26 mouse cellular contexts compared by ENCODE assay signal in genomic region chr2:17301379-17301778, GRCm38 (mm10).
A peak's percentile ranks its signal among the peaks of the same experiment; 100 is the strongest.
DNase-seq lines count a peak whose midpoint lies in the region; ATAC-seq and TF ChIP-seq lines count a peak whose summit lies in the region.
"Had no signal": no experiment of that assay in that cellular context is flagged by ENCODE, and none has a peak within 500 bp of the region (broad histone marks: within the 10 kb centered on the region; RNA-seq: fewer than 3 reads in every experiment).

No protein-coding gene starts in this region.

- ATAC-seq in lung, postnatal 0 days = peak; percentile 71
- ATAC-seq: forebrain, embryonic 13.5 days; forebrain, embryonic 16.5 days; hindbrain, postnatal 0 days; inflammation-experienced regulatory T-cells, adult 6 months; Patski had no signal

- no peaks in the 10 kb centered on the region for H3K9me3 ChIP-seq in lung, postnatal 0 days (ENCODE audit: low read length)
- H3K9me3 ChIP-seq: forebrain, embryonic 10.5 days; forebrain, embryonic 13.5 days; G1E; heart, embryonic 10.5 days; heart, embryonic 13.5 days had no signal

- no peak overlapping the region for H3K27ac ChIP-seq in lung, postnatal 0 days (ENCODE audit: low read length)
- H3K27ac ChIP-seq in left cerebral cortex, adult 2 months = no peak overlapping the region
- H3K27ac ChIP-seq: forebrain, embryonic 10.5 days; forebrain, embryonic 13.5 days; heart, adult 2 months; heart, embryonic 10.5 days; heart, embryonic 13.5 days; hindbrain, embryonic 14.5 days; hindbrain, postnatal 0 days had no signal

- peak; percentile 14 for DNase-seq in gastrocnemius, adult 18-20 months (ENCODE audit: low spot score)
- no peak for DNase-seq in gastrocnemius, postnatal 25 days
- peak; percentile 69 for DNase-seq in lung, postnatal 0 days (ENCODE audit: low spot score)
- DNase-seq in lung, adult 2 months = no peak
- peak; percentile 13 for DNase-seq in A20 (ENCODE audit: low read depth, low spot score)
- no peak for DNase-seq in left cerebral cortex, adult 2 months (ENCODE audit: extremely low spot score in 1 of 2, low spot score in 2 of 2)
- DNase-seq: adrenal gland, postnatal 10 days; adrenal gland, postnatal 36 days; B cell, adult 2 months; cerebellum, adult 18-20 months; cerebellum, adult 9-10 months; cerebellum, postnatal 14 days; heart, adult 2 months; heart, postnatal 14 days; heart, postnatal 4 days had no signal

- no peak overlapping the region for H3K9ac ChIP-seq in lung, postnatal 0 days (replicated peaks; ENCODE audit: low read depth)
- H3K9ac ChIP-seq: forebrain, embryonic 13.5 days; heart, embryonic 13.5 days; hindbrain, embryonic 14.5 days had no signal

- no peaks in the 10 kb centered on the region for H3K27me3 ChIP-seq in lung, postnatal 0 days (replicated peaks; ENCODE audit: insufficient read depth, low read length)
- H3K27me3 ChIP-seq: CH12.LX; forebrain, embryonic 13.5 days; heart, embryonic 13.5 days; Patski had no signal

- H3K4me1 ChIP-seq in lung, postnatal 0 days (ENCODE audit: insufficient read depth, low read depth, low read length) = no peaks in the 10 kb centered on the region
- H3K4me1 ChIP-seq in lung, adult 2 months (ENCODE audit: control insufficient read depth, insufficient read depth, low read length) = no peaks in the 10 kb centered on the region
- H3K4me1 ChIP-seq: forebrain, embryonic 10.5 days; forebrain, embryonic 13.5 days; heart, embryonic 10.5 days; heart, embryonic 13.5 days had no signal

- TF ChIP-seq CTCF in lung, postnatal 0 days (IDR thresholded peaks at IDR 0.05) = no peak
- no peak for TF ChIP-seq CTCF in lung, adult 2 months (IDR thresholded peaks at IDR 0.05; ENCODE audit: insufficient read depth, low read length)
- no peak for TF ChIP-seq CTCF in left cerebral cortex, adult 2 months (IDR thresholded peaks at IDR 0.05)

- no peaks in the 10 kb centered on the region for H3K36me3 ChIP-seq in lung, postnatal 0 days (ENCODE audit: insufficient read depth, low read length)
- H3K36me3 ChIP-seq: forebrain, embryonic 10.5 days; G1E; heart, embryonic 10.5 days; heart, embryonic 13.5 days had no signal

- H3K4me2 ChIP-seq in lung, postnatal 0 days (replicated peaks; ENCODE audit: low read depth, low read length) = no peak overlapping the region
- H3K4me2 ChIP-seq: forebrain, embryonic 13.5 days; heart, embryonic 13.5 days; hindbrain, embryonic 14.5 days had no signal

- no peak for TF ChIP-seq EP300 in lung, postnatal 0 days (IDR thresholded peaks at IDR 0.05)

- no peak overlapping the region for H3K4me3 ChIP-seq in lung, postnatal 0 days (ENCODE audit: low read depth, low read length)
- H3K4me3 ChIP-seq in lung, adult 2 months (replicated peaks; ENCODE audit: extremely low read depth, low read depth, low read length) = no peak overlapping the region
- no peak overlapping the region for H3K4me3 ChIP-seq in left cerebral cortex, adult 2 months
- H3K4me3 ChIP-seq: forebrain, embryonic 10.5 days; forebrain, embryonic 13.5 days; heart, adult 2 months; heart, embryonic 10.5 days; heart, embryonic 13.5 days had no signal

- intact Hi-C loops in left cerebral cortex, adult 2 months (cut with DNase I) = no loop called here

- TF ChIP-seq POLR2A in lung, adult 2 months (IDR thresholded peaks at IDR 0.05; ENCODE audit: borderline replicate concordance, extremely low read depth, low read depth, low read length) = no peak

Comparison
In these comparisons a context has a peak if more than half of its experiments do, and no peak if none do; other contexts are left out.
1. DNase-seq: peak in gastrocnemius, adult 18-20 months (single experiment), lung, postnatal 0 days (single experiment) and A20 (single experiment); none in gastrocnemius, postnatal 25 days (single experiment), lung, adult 2 months (single experiment) and left cerebral cortex, adult 2 months (0 of 2).